Mouse (Mus musculus): Measurements from ENCODE around the gene Ltf.

Gene Ltf

GRCm38 (mm10) chr9:111019022-111019421 lies at the start of gene Ltf:
Gene Ltf, plus strand, starts transcription at chr9:111019271.
- DNase-seq (ENCODE audit: low spot score), result no peak

- DNase-seq (ENCODE audit: low spot score), result no peak
Observed at GRCm38 (mm10) chr9:110979411-110979810, 39.7 kb upstream of the Ltf start.

DNA sequence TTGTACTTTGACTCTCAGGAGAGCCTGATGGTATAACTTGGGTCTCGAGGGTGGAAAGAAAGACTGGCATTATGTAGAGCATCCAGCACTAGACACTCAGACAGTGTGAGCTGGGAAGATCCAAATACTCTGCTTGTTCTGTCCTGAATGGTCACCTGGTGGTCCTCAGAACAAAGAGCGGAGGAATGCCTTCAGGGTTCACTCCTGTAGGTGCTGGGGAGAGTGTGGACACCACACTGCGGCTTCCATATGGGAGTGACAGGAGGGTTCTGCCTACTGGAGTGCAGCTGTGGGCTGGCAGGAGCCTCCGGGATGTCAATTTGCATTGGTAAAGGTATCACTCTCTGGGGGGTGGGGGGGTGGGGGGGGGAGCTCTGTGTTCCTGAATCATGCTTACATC lies 36.7 kb upstream of the Ltf start:
- no peak for DNase-seq (ENCODE audit: low spot score)

GRCm38 (mm10) chr9:110984096-110984495 lies 35.0 kb upstream of the Ltf start:
- no peak for DNase-seq (ENCODE audit: low spot score)

DNA sequence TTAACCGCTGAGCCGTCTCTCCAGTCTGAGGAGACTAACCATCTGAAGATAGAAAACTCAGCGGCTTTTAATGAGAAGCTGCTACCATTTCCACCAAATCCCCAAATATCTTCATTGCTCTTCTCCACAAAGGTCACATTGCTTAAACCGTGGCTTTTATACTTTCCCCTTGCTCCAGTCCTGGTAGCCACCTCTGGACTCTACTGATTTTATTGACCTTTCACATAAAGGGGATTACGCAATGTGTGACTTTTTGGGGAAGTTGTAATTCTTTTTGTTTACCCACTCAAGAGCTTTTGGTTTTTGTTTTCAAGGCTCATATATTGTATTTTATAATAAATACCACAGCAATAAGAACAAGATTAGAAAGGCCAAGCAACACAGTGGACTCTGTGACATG lies 33.5 kb upstream of the Ltf start:
- DNase-seq (ENCODE audit: low spot score), result no peak

- no peak for DNase-seq (ENCODE audit: low spot score)
Observed at GRCm38 (mm10) chr9:110985951-110986350, 33.1 kb upstream of the Ltf start.

DNA sequence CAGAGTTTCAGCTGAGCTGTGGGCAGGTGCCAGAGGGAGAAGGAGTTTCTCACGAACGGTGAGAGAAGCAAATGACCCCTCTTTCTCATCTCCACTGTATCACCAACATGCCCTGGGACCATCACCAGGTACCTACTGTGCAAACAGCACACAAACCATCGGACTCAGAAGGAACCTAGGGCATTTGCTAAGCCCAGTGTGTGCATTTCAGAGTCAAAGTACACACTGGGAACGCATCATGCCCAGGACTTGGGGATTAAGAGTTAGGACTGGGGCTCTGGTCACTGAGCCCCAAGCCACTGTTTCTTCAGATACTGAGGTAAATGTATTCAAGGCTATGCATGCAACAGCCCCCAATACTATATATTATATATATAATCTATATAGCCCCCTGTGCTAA lies 31.7 kb upstream of the Ltf start:
- DNase-seq (ENCODE audit: low spot score), result no peak

- DNase-seq (ENCODE audit: low spot score), result no peak
Observed at GRCm38 (mm10) chr9:110988078-110988477, 31.0 kb upstream of the Ltf start.

- DNase-seq (ENCODE audit: low spot score), result no peak
Observed at GRCm38 (mm10) chr9:110989141-110989540, 29.9 kb upstream of the Ltf start.

DNA sequence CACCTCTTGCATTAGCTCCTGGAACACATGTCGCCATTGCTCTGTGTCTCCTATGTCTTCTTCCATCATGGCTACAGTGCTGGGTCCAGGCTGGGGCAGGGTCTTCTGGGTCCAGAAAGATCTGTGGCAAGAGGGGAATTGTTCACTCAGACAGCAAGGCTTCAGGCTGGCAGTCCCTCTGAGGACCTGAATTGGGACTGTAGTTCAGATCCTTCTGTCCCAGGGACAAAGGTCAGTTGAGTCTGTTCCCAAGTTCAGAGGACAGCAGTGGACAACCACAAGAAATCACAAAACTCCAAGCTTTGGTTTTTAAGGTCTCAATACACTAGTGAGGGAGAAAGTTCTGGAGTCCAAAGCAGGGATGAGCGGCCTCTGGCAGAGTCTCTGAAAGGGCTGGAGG lies 29.5 kb upstream of the Ltf start:
- DNase-seq (ENCODE audit: low spot score), result no peak

GRCm38 (mm10) chr9:110990204-110990603 lies 28.9 kb upstream of the Ltf start, which contains the start of gene Rtp3:
Gene Rtp3, minus strand, starts transcription at chr9:110990583.
- DNase-seq (ENCODE audit: low spot score), result no peak

- no peak for DNase-seq (ENCODE audit: low spot score)
Observed at GRCm38 (mm10) chr9:110993281-110993709, 25.8 kb upstream of the Ltf start.

- no peak for DNase-seq (ENCODE audit: low spot score)
Observed at GRCm38 (mm10) chr9:110994716-110995172, 24.3 kb upstream of the Ltf start.

DNA sequence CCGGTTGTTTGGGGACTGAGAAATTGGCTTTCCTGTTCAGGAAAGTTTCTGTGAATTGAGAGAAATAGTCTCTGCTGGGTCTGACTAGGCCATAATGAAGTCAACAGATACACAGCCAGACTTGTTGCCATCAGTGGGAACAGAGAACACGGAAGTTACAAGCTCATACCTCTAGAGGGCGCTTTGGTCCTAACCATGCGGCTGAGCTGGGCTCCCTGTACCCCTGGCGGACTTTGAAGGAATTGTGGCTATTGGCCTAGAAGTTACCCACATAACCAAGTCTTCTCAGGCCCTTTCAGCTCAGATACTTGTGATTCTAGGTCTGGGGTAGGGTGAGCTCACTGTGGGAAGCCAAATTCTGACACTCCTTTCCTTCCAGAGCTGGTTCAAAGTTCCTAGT lies 21.8 kb upstream of the Ltf start:
- DNase-seq (ENCODE audit: low spot score), result no peak

GRCm38 (mm10) chr9:110999056-110999455 lies 20.0 kb upstream of the Ltf start:
- DNase-seq (ENCODE audit: low spot score), result no peak

DNA sequence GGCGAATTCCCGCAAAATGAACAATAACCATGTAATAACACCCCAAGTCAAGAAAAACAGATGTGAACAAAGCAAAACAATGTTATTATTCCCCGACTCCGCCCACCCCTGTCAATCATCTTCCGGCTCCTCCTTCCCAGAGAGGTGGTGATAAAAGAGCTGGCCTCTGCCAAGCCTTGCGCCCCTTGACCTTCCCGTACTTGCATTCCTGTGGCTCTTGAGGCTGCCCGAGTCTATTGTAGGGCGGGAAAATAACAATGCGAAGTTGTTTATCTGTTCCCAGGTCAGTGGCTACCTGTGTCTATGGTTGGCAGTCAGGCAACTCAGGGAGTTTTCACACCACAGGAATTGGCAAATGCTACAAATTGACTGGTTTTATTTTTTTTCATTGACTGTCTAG lies 19.2 kb upstream of the Ltf start:
- DNase-seq (ENCODE audit: low spot score), result no peak

DNA sequence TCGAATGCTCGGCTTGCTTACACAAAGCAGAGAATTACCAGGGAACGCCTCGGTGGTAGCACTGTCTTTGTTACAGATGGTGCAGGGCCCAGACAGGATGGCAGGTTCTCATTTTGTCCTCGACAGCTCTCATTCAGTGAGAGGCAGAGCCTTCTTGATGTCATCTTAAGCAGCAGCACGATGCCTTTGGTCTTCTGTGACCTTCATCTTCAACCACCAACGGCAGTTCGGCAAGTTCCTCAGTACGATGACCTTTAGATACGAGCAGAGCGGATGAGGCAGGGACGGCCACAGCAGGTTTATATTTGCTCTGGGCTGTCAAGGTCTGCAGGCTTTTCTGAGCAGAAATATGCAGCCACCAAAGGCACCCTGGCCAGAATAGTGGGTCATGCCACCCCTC lies 17.4 kb upstream of the Ltf start:
- no peak for DNase-seq (ENCODE audit: low spot score)

- no peak for DNase-seq (ENCODE audit: low spot score)
Observed at GRCm38 (mm10) chr9:111003279-111003678, 15.8 kb upstream of the Ltf start.

DNA sequence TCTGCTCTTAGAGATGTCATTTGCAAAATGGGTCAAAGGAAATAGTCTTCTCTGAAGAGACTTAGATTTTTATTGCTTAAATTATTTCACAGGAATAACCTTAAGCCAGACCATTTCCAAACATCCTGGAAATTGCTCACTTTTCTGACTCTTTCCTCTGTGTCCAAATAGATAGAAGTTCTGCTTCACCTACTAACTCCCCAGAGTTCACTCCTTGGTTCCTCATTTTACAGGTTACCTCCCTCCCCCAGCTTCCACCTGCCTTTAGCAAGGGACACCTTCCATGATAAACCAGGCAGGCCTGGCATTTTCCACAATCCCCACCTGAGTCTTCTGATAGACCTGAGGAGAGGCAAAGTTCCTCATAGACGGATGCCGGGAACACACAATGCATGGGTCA lies 12.5 kb upstream of the Ltf start:
- DNase-seq (ENCODE audit: low spot score), result no peak

DNA sequence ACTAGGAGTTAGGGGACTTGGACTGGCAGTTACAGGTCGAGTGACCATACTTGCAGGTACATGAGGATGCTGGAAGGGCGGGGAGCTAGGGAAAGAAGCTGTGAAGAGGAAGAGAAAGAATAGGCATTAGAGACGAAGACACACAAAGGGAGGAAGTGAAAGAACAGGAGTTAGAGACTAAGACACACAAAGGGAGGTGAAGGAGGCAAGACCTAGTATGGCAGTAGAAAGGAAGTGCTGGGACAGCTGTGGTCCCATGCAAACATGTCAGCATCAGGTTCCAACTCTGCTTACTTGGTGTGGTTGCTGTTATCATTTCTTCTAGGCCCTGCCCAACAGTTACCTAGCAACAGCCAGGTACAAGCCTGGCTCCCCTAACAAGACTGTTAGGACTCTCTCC lies 9.3 kb upstream of the Ltf start:
- no peak for DNase-seq (ENCODE audit: low spot score)

DNA sequence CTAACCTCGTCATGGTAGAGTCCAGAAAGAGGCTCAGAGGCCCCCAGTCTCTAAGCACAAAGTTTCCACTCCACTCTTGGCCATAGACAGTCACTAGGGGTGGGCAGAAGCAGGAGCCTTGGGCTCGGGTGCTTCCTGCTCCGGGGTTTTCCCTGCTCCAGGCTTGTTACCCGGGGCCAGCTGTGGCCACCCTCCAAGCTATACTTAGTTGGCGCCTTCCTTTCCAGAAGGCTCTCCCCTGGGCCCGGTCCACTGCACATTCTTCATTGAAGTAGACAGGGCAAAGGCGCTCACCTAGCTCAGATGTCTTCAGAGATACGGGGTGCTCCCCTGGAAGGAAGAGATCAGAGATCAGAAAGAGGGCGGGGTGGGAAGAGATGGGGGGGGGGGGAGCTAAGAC lies 7.5 kb upstream of the Ltf start:
- DNase-seq (ENCODE audit: low spot score), result no peak

- no peak for DNase-seq (ENCODE audit: low spot score)
Observed at GRCm38 (mm10) chr9:111012041-111012440, 7.0 kb upstream of the Ltf start.

- DNase-seq (ENCODE audit: low spot score), result no peak
Observed at GRCm38 (mm10) chr9:111015658-111016057, 3.4 kb upstream of the Ltf start.

- no peak for DNase-seq (ENCODE audit: low spot score)
Observed at GRCm38 (mm10) chr9:111026791-111027190, 7.7 kb downstream of the Ltf start.

DNA sequence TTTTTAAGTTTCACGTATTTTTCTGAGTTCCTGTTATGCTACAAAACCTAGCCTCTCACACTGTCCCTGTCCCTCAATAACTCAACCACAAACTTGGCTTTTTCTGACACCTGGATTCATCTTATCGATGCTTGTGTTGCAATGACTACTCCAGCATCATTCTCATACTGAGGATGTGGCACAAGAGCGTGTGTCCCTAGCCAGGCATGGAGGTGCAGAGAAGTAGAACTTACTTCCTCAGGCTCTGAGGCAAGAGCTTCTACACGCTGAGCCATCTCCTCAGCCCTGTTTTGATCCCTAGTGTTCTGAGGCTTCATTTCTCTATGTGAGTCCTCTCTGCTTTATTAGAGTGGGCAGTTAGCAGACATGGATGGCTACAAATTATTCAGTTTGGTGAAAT lies 14.6 kb downstream of the Ltf start:
- no peak for DNase-seq (ENCODE audit: low spot score)
